Mouse (Mus musculus) ES-E14 (cell line): Measurements from ENCODE around the gene Crls1.

Source experiments
- MAFK ChIP-seq: IDR thresholded peaks from 2 replicates; pipeline ENCODE4 v1.6.1; 2014; ENCODE audit warnings: mild to moderate bottlenecking, low read depth, low read length, inconsistent platforms; ENCODE audit not compliant: insufficient read depth
- ZC3H11A ChIP-seq: IDR thresholded peaks from 2 replicates; pipeline ENCODE4 v1.6.1; 2012; ENCODE audit warnings: low read depth, mild to moderate bottlenecking, inconsistent platforms, low read length, borderline replicate concordance

DNA sequence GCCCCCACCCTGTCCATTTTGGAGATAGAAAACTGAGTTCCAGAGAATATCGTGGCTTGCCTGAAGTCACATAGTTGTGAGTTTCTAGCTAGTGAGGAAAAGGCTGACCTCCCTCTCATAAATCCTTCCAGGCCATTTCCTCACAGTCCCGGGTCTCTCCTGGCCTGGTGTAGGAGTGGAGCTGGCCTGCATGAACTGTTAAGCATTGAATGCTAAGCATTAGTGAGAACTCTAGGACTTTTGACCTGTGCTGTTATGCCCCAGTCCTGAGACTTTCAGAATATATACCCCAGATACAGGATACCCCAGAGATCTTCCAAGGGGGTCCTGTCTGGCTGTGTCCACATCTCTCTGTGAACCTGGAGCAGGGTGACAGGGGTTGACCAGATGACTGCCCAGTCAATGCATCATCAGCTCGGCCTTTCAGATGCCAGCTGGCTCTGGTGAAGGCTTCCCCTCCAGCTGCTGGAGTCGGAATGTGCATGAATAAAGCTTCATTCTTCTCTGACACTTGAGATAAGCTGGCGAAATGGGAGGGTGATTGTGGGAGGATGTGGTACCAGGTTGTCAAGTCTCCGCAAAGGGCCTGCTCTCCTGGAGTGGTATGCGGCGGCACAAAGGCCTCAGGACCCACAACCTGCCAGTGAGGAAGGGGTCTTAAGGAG is 38.0 kb downstream of the Crls1 start:
- TF ChIP-seq MAFK (no peak), ZC3H11A (no peak)
